Mouse (Mus musculus) lung, postnatal 0 days (tissue): ENCODE results near the gene Glrp1. TPM values are rescaled to one million over a fixed set of nuclear protein-coding genes. Genes with fewer than 3 reads are reported as not detected.

Experiments
- ATAC-seq: fragments of 200-750 bp; cut with Nextera tagmentation; 2 replicates; pipeline ENCODE4 v1.8.0; 2017; ENCODE audit warnings: moderate library complexity
- DNase-seq: peaks from one replicate; pipeline ENCODE4 v3.0.0-alpha.2; 2016; ENCODE audit warnings: low spot score
- H3K27ac ChIP-seq: fragments of 300-500 bp; sonication (generic); 2 replicates; pipeline ENCODE4 v1.5.1; 2014; ENCODE audit warnings: antibody characterized with exemption, mild to moderate bottlenecking, low read length, mixed read lengths
- H3K27me3 ChIP-seq: fragments of 300-500 bp; sonication (generic); replicated peaks from 2 replicates; pipeline ENCODE4 v1.6.1; 2014; ENCODE audit warnings: low read length, mixed read lengths; ENCODE audit not compliant: insufficient read depth
- H3K36me3 ChIP-seq: fragments of 300-500 bp; sonication (generic); 2 replicates; pipeline ENCODE4 v1.6.1; 2014; ENCODE audit warnings: low read length, mixed read lengths; ENCODE audit not compliant: insufficient read depth
- H3K4me1 ChIP-seq: fragments of 300-500 bp; sonication (generic); 2 replicates; pipeline ENCODE4 v1.6.1; 2014; ENCODE audit warnings: antibody characterized with exemption, low read depth, low read length, mixed read lengths; ENCODE audit not compliant: insufficient read depth
- H3K4me2 ChIP-seq: fragments of 300-500 bp; sonication (generic); replicated peaks from 2 replicates; pipeline ENCODE4 v1.6.1; 2014; ENCODE audit warnings: low read depth, mild to moderate bottlenecking, low read length, moderate library complexity, mixed read lengths
- H3K4me3 ChIP-seq: fragments of 300-500 bp; sonication (generic); 2 replicates; pipeline ENCODE4 v1.5.1; 2014; ENCODE audit warnings: low read depth, low read length
- H3K9ac ChIP-seq: fragments of 300-500 bp; sonication (generic); replicated peaks from 2 replicates; pipeline ENCODE4 v1.6.1; 2014; ENCODE audit warnings: low read depth, mild to moderate bottlenecking
- H3K9me3 ChIP-seq: fragments of 300-500 bp; sonication (generic); 2 replicates; pipeline ENCODE4 v1.6.1; 2016; ENCODE audit warnings: low read length, mixed read lengths
- CTCF ChIP-seq: IDR thresholded peaks from 2 replicates; pipeline ENCODE4 v1.5.1; 2016; ENCODE audit warnings: antibody characterized with exemption, mild to moderate bottlenecking
- EP300 ChIP-seq: IDR thresholded peaks from 2 replicates; pipeline ENCODE4 v1.6.1; 2016; ENCODE audit warnings: antibody characterized with exemption, mild to moderate bottlenecking, control low read depth
- WGBS: fragments of 180-500 bp; shearing (Covaris S2); extraction: QIAGEN DNeasy Blood & Tissue Kit; methylation state at CpG from one replicate; pipeline ENCODE4 v1.1.7; 2014; 5-methylcytosine and 5-hydroxymethylcytosine counted together
- polyA plus RNA-seq: library from polyadenylated mRNA; unstranded; fragments of >200 nt; fragmentation: Nextera tagmentation; extraction: Ambion mirVana; gene quantifications from 2 replicates; pipeline ENCODE4 v1.2.1, GENCODE M21; 2015

Gene Glrp1
- polyA plus RNA-seq, 1 experiment from 2014 or later: 0.06 TPM

- H3K9me3 ChIP-seq: no peaks in the 10 kb centered on the region
- H3K36me3 ChIP-seq: no peaks in the 10 kb centered on the region
- H3K27ac ChIP-seq: no peak overlapping the region
- 49% methylated on average over 3 of the region's 3 CpGs for WGBS
- H3K4me3 ChIP-seq: no peak overlapping the region
- TF ChIP-seq CTCF (no peak), EP300 (no peak)
- peak; percentile 54 for ATAC-seq
- H3K27me3 ChIP-seq: no peaks in the 10 kb centered on the region
- H3K4me2 ChIP-seq: no peak overlapping the region
- no peaks in the 10 kb centered on the region for H3K4me1 ChIP-seq
- DNase-seq: no peak
- H3K9ac ChIP-seq: no peak overlapping the region
Observed at GRCm38 (mm10) chr1:88525622-88526021, 15.8 kb upstream of the Glrp1 start.

- no peak overlapping the region for H3K9ac ChIP-seq
- H3K27me3 ChIP-seq: no peaks in the 10 kb centered on the region
- no peak for DNase-seq
- H3K36me3 ChIP-seq: no peaks in the 10 kb centered on the region
- no peaks in the 10 kb centered on the region for H3K9me3 ChIP-seq
- WGBS: 55% methylated on average over 11 of the region's 11 CpGs
- no peak overlapping the region for H3K4me2 ChIP-seq
- H3K4me3 ChIP-seq: no peak overlapping the region
- no peaks in the 10 kb centered on the region for H3K4me1 ChIP-seq
- ATAC-seq: no peak
- H3K27ac ChIP-seq: no peak overlapping the region
- TF ChIP-seq EP300: no peak
- TF ChIP-seq CTCF: no peak
Observed at GRCm38 (mm10) chr1:88521170-88521747, 11.4 kb upstream of the Glrp1 start.

GRCm38 (mm10) chr1:88513613-88514012 is 3.7 kb upstream of the Glrp1 start:
- TF ChIP-seq EP300: no peak
- no peak overlapping the region for H3K4me3 ChIP-seq
- no peak overlapping the region for H3K27ac ChIP-seq
- H3K36me3 ChIP-seq: no peaks in the 10 kb centered on the region
- no peaks in the 10 kb centered on the region; the same call in 1 of the 2 replicates for H3K4me1 ChIP-seq
- DNase-seq (no peak), ATAC-seq (no peak)
- no peaks in the 10 kb centered on the region for H3K9me3 ChIP-seq
- 54% methylated on average over 5 of the region's 5 CpGs for WGBS
- H3K4me2 ChIP-seq: no peak overlapping the region
- no peak overlapping the region for H3K9ac ChIP-seq
- no peaks in the 10 kb centered on the region for H3K27me3 ChIP-seq

DNA sequence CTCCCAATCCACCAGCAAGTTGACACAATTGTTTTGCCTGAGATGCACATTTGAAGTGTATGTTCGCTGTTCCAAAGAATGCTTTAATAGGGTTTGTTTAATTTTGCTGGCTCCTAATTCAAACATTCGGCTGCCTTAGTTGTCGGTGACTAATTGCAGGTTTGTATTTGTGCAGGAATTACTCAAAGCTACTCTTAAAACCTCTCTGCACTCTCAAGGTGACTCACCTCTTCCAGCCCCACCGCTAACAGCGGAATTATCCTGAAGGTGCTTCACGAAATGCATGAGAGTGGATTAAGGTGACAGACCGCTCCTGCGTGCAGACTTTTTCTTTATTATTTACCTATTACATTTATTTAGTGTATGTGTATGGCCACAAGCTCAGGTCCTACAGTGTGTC is 2.0 kb downstream of the Glrp1 start:
- H3K27ac ChIP-seq: no peak overlapping the region
- H3K4me1 ChIP-seq: no peaks in the 10 kb centered on the region; the same call in 1 of the 2 replicates
- DNase-seq: peak; percentile 83
- H3K9me3 ChIP-seq: no peaks in the 10 kb centered on the region
- H3K27me3 ChIP-seq: no peaks in the 10 kb centered on the region
- no peak overlapping the region for H3K4me2 ChIP-seq
- no peaks in the 10 kb centered on the region for H3K36me3 ChIP-seq
- no peak overlapping the region for H3K4me3 ChIP-seq
- WGBS: 41% methylated on average over 8 of the region's 8 CpGs
- peak; percentile 90 for ATAC-seq
- H3K9ac ChIP-seq: no peak overlapping the region
- TF ChIP-seq CTCF: no peak
- peak; percentile 65 for TF ChIP-seq EP300

- 43% methylated on average over 5 of the region's 5 CpGs for WGBS
- no peak for TF ChIP-seq CTCF
- TF ChIP-seq EP300: no peak
- Histone ChIP-seq H3K4me3 (no peak overlapping the region), H3K4me1 (no peaks in the 10 kb centered on the region; the same call in 1 of the 2 replicates), H3K4me2 (no peak overlapping the region), H3K9ac (no peak overlapping the region), H3K27me3 (no peaks in the 10 kb centered on the region), H3K36me3 (no peaks in the 10 kb centered on the region), H3K27ac (no peak overlapping the region), H3K9me3 (no peaks in the 10 kb centered on the region)
- no peak for ATAC-seq
- no peak for DNase-seq
Observed at GRCm38 (mm10) chr1:88507214-88507613, 2.7 kb downstream of the Glrp1 start.

DNA sequence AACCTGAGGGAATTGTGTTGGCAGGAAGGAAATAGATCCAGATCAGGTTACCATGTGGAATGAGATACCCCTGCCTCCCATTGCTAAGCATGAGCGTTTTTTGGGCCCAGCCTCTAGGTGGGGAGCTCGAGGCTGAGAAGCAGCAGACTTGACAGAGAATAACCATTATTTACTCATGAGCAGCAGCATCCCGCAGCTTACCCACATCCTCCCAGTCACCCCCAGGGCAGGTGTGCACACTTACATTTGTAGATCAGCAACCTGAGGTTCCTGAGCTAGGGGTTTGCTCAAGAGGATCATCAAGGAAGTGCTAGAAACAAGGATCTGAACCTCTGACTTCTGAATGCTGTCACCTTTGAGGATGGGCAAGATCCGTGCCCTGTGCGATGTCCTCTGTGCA is 3.5 kb downstream of the Glrp1 start:
- 75% methylated on average over 5 of the region's 5 CpGs for WGBS
- no peak for TF ChIP-seq CTCF
- no peak for ATAC-seq

DNA sequence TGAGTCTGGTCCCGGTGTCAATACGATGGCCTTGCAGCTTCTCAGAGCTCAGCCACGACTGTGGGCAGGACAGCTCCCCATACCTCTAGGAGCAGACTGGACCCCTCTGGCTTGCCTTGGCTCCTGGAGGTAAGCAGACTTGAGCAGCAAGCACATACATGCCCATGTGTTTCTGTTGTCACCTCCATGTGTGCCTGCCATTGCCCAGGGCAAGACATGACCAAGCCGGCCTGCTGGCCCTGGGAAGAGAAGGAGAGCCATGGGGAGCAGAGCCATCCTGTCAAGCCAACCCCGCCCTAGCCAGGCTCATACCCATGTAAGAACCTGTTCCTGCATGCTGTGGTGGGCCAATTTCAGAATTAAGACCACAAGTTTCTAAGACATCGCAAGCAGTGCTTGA is 4.2 kb downstream of the Glrp1 start:
- TF ChIP-seq CTCF (no peak), EP300 (no peak)
- WGBS: 93% methylated on average over 6 of the region's 6 CpGs
- H3K4me1 ChIP-seq: no peaks in the 10 kb centered on the region; the same call in 1 of the 2 replicates
- H3K36me3 ChIP-seq: no peaks in the 10 kb centered on the region
- no peak overlapping the region for H3K4me2 ChIP-seq
- no peak overlapping the region for H3K4me3 ChIP-seq
- DNase-seq: no peak
- H3K27me3 ChIP-seq: no peaks in the 10 kb centered on the region
- ATAC-seq: no peak
- H3K9me3 ChIP-seq: no peaks in the 10 kb centered on the region
- H3K9ac ChIP-seq: no peak overlapping the region
- no peak overlapping the region for H3K27ac ChIP-seq

More for the DNA sequence above, 3.5 kb downstream of the Glrp1 start:
- H3K4me3 ChIP-seq: no peak overlapping the region
- H3K27ac ChIP-seq: no peak overlapping the region
- no peaks in the 10 kb centered on the region; the same call in 1 of the 2 replicates for H3K4me1 ChIP-seq
- no peaks in the 10 kb centered on the region for H3K27me3 ChIP-seq
- no peak for DNase-seq
- no peaks in the 10 kb centered on the region for H3K36me3 ChIP-seq
- no peaks in the 10 kb centered on the region for H3K9me3 ChIP-seq
- H3K9ac ChIP-seq: no peak overlapping the region
- H3K4me2 ChIP-seq: no peak overlapping the region
